Mouse (Mus musculus) heart, embryonic 16.5 days (tissue): Measurements from ENCODE around the gene Arpc2. TPM values are rescaled to one million over a fixed set of nuclear protein-coding genes. Genes with fewer than 3 reads are reported as not detected.
A peak's percentile ranks its signal among the peaks of the same experiment; 100 is the strongest.
"Not testable (repeated sequence)": the region's sequence is repeated elsewhere in the genome, so short reads cannot be mapped to it uniquely, and the experiment has no call there.

Experiments
- ATAC-seq: fragments of 200-750 bp; cut with Nextera tagmentation; replicated peaks from 2 replicates; pipeline ENCODE4 v1.8.0; 2017; ENCODE audit warnings: moderate number of reproducible peaks; ENCODE audit not compliant: insufficient read depth, low FRiP score; ENCODE audit errors: extremely low read depth
- H3K27ac ChIP-seq: fragments of 300-500 bp; sonication (generic); 2 replicates; pipeline ENCODE4 v1.5.1; 2014; ENCODE audit warnings: mild to moderate bottlenecking, low read length, control low read depth, moderate library complexity
- H3K27me3 ChIP-seq: fragments of 300-500 bp; sonication (generic); 2 replicates; pipeline ENCODE4 v1.6.1; 2014; ENCODE audit warnings: low read length, mixed read lengths; ENCODE audit not compliant: control insufficient read depth, insufficient read depth
- H3K36me3 ChIP-seq: fragments of 300-500 bp; sonication (generic); 2 replicates; pipeline ENCODE4 v1.6.1; 2014; ENCODE audit not compliant: control insufficient read depth, insufficient read depth
- H3K4me1 ChIP-seq: fragments of 300-500 bp; sonication (generic); 2 replicates; pipeline ENCODE4 v1.6.1; 2014; ENCODE audit warnings: low read length, mixed read lengths; ENCODE audit not compliant: control insufficient read depth, insufficient read depth
- H3K4me2 ChIP-seq: fragments of 300-500 bp; sonication (generic); 2 replicates; pipeline ENCODE4 v1.6.1; 2014; ENCODE audit warnings: low read depth, mild to moderate bottlenecking, control low read depth, low read length
- H3K4me3 ChIP-seq: fragments of 300-500 bp; sonication (generic); 2 replicates; pipeline ENCODE4 v1.5.1; 2014; ENCODE audit warnings: mild to moderate bottlenecking, control low read depth, low read length
- H3K9ac ChIP-seq: fragments of 300-500 bp; sonication (generic); 2 replicates; pipeline ENCODE4 v1.6.1; 2014; ENCODE audit warnings: low read length, control low read depth
- H3K9me3 ChIP-seq: fragments of 300-500 bp; sonication (generic); replicated peaks from 2 replicates; pipeline ENCODE4 v1.6.1; 2016; ENCODE audit warnings: low read length; ENCODE audit not compliant: control insufficient read depth
- WGBS: fragments of 180-500 bp; shearing (Covaris S2); extraction: QIAGEN DNeasy Blood & Tissue Kit; methylation state at CpG from one replicate; pipeline ENCODE4 v1.1.7; 2014; 5-methylcytosine and 5-hydroxymethylcytosine counted together
- polyA plus RNA-seq: library from polyadenylated mRNA; unstranded; fragments of >200 nt; fragmentation: Nextera tagmentation; extraction: Ambion mirVana; gene quantifications from 2 replicates; pipeline ENCODE4 v1.2.1, GENCODE M21; 2015

Arpc2 gene
- polyA plus RNA-seq, 1 experiment from 2014 or later: 472 TPM

GRCm38 (mm10) chr1:74283686-74284463 lies 48.0 kb downstream of the Arpc2 start:
- peaks cover 38% of the 10 kb centered on the region for H3K36me3 ChIP-seq
- no peaks in the 10 kb centered on the region for H3K27me3 ChIP-seq
- 10% methylated on average over 15 of the region's 15 CpGs for WGBS
- H3K4me1 ChIP-seq: peaks cover 40% of the 10 kb centered on the region
- H3K4me3 ChIP-seq: peak overlapping the region; percentile 92
- H3K4me2 ChIP-seq: peak overlapping the region; percentile 93
- peak overlapping the region; percentile 93 for H3K9ac ChIP-seq
- H3K9me3 ChIP-seq: no peaks in the 10 kb centered on the region
- peak overlapping the region; percentile 86 for H3K27ac ChIP-seq
- ATAC-seq: peak; percentile 31

GRCm38 (mm10) chr1:74284543-74285160 lies 48.8 kb downstream of the Arpc2 start, which contains the start of the genes Aamp and Pnkd:
Gene Aamp (minus strand): TSS chr1:74284738.
Gene Pnkd (plus strand): TSS chr1:74284930.
- H3K4me3 ChIP-seq: peak within 1 kb of the TSS; percentile 93
- H3K4me1 ChIP-seq: peaks cover 48% of the 10 kb centered on the region
- H3K27ac ChIP-seq: peak within 1 kb of the TSS; percentile 86
- peak within 1 kb of the TSS; percentile 93 for H3K4me2 ChIP-seq
- H3K9ac ChIP-seq: peak within 1 kb of the TSS; percentile 93
- H3K9me3 ChIP-seq: no peaks in the 10 kb centered on the region
- no peaks in the 10 kb centered on the region for H3K27me3 ChIP-seq
- peak; percentile 97 for ATAC-seq
- WGBS: under 1% methylated on average over 55 of the region's 56 CpGs
- peaks cover 45% of the 10 kb centered on the region for H3K36me3 ChIP-seq

DNA sequence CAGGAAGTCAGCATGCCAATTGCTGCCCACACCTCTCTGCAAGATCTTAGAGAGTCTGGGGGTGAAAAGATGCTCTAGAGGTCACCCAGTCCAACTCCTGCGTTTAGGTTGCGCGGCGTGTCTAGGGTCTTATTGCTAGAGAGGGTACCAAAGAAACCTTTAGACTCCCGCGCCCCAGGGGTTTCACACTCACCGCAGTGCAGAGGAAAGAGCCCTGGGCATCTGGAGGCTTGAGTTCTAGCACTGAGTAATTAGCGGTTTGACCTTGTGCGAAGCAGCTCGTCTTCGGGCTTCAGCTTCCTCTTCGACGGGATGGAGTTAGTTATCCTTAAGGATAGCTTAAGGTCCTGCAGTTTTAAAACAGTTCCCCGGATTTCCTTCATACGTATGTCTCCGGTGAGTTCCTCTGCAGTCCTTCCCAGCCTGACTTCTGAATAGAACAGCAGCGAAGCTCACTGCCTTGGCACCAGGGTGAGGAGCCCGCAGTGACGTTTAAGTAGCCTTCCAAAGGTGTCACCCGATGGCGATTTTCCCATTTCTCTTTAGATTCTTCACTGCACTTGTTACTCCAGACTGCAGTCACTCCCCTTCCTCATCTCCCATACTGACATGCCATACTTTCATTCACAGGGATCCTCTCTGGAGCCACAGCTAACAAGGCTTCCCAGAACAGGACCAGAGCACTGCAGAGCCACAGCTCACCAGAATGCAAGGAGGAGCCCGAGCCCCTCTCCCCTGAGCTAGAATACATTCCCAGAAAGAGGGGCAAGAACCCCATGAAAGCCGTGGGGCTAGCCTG lies 49.5 kb downstream of the Arpc2 start:
- ATAC-seq: no peak
- H3K36me3 ChIP-seq: peaks cover 39% of the 10 kb centered on the region
- H3K9ac ChIP-seq: peak overlapping the region; percentile 93
- H3K4me2 ChIP-seq: peak overlapping the region; percentile 69
- H3K9me3 ChIP-seq: no peaks in the 10 kb centered on the region
- peaks cover 55% of the 10 kb centered on the region for H3K4me1 ChIP-seq
- 3% methylated on average over 23 of the region's 23 CpGs for WGBS
- peak overlapping the region; percentile 93 for H3K4me3 ChIP-seq
- H3K27ac ChIP-seq: peak overlapping the region; percentile 79
- no peaks in the 10 kb centered on the region for H3K27me3 ChIP-seq

DNA sequence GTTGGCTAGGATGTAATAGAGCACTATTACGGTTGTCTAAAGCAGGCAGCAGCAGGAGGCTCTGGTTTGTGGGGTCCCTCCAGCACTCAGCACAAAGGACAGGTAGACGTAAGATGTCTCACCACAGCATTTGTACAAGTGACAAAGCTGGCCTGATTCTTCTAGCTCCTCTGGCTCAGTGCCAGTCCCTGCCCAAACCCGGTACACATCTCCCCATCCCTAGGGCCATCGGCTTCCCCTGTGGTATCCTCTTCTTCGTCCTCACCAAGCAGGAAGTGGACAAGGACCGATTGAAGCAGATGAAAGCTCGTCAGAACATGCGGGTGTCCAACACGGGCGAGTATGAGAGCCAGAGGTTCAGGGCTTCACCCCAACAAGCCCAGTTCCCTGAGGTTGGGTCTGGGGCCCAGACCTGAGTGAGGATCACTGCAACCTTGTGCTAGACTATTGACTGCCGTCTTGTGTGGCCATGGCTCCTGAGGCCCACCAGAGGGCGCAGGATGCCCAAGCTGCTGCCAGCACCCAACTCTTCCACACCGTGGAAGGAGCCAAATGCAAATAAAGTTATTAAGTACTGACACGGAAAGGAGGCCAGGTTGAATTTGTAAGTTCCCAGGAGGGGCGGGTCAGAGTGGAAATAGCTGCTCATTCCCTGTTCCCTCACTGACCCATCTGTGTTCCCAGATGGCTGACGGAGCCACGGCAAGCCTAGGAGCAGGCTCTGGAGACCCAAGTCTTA lies 51.2 kb downstream of the Arpc2 start:
- WGBS: 53% methylated on average over 15 of the region's 17 CpGs
- H3K27me3 ChIP-seq, H3K4me3 ChIP-seq, H3K9me3 ChIP-seq, ATAC-seq, H3K27ac ChIP-seq, H3K4me2 ChIP-seq: not testable (repeated sequence)
- Histone ChIP-seq H3K9ac (0 out of 2 replicates have a peak overlapping the region, but pooled peaks have one; percentile 12), H3K4me1 (peaks cover 69% of the 10 kb centered on the region), H3K36me3 (peaks cover 31% of the 10 kb centered on the region)

DNA sequence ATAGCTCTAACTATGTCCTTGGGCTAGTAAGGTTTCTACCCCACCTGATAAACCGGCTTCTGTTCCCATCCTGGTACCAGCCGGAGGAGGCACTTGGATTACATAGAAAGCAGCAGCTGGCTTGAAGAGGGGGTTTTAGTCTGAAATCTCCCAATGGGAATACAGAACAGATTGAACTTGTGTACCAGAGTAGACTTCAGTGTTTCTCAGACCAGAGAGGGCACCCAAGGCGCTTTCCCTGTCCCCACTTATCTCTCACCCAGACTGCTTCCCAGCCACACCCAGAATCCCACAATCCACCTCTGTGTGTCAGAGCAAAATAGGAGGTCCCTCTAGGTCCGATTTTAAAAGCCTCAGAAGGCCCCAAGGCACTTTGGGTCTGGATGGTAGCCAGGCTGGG lies 52.4 kb downstream of the Arpc2 start:
- H3K9me3 ChIP-seq: no peaks in the 10 kb centered on the region
- H3K4me1 ChIP-seq: peaks cover 70% of the 10 kb centered on the region
- WGBS: 64% methylated on average over 4 of the region's 4 CpGs

GRCm38 (mm10) chr1:74289248-74289647 lies 53.4 kb downstream of the Arpc2 start:
- H3K27ac ChIP-seq: peak overlapping the region; percentile 92
- peaks cover 26% of the 10 kb centered on the region for H3K36me3 ChIP-seq
- H3K27me3 ChIP-seq: no peaks in the 10 kb centered on the region
- H3K9me3 ChIP-seq: no peaks in the 10 kb centered on the region
- WGBS: 62% methylated on average over 9 of the region's 9 CpGs
- H3K4me3 ChIP-seq: no peak overlapping the region
- H3K4me1 ChIP-seq: peaks cover 73% of the 10 kb centered on the region
- no peak for ATAC-seq
- H3K4me2 ChIP-seq: no peak overlapping the region
- H3K9ac ChIP-seq: peak overlapping the region; percentile 22; the same call in 1 of the 2 replicates

More for the DNA sequence above, 52.4 kb downstream of the Arpc2 start:
- peaks cover 26% of the 10 kb centered on the region for H3K36me3 ChIP-seq
- ATAC-seq: no peak
- no peaks in the 10 kb centered on the region for H3K27me3 ChIP-seq
- H3K9ac ChIP-seq: no peak overlapping the region
- H3K4me3 ChIP-seq: no peak overlapping the region
- peak overlapping the region; percentile 92 for H3K27ac ChIP-seq
- H3K4me2 ChIP-seq: no peak overlapping the region

DNA sequence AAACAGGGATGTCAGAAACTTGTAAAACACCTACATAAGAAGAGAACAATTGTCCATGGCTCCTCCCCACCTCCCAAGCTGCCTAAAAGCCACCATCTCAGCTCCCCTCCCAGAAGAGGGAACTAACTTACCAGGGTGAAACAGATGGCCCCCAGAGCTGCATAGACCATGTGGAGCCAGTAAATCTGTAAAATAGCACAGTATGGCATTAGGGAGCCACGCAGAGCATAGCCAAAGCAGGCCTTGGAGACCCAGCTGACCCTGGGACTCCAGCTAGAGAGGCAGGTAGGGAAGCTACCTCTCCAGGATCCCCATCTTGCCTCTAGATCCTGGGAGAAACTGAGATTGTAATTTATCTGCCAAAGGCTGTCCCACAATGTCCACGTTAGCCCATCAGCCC lies 53.9 kb downstream of the Arpc2 start:
- H3K4me3 ChIP-seq: no peak overlapping the region
- peak overlapping the region; percentile 55 for H3K9ac ChIP-seq
- no peaks in the 10 kb centered on the region for H3K9me3 ChIP-seq
- H3K27me3 ChIP-seq: no peaks in the 10 kb centered on the region
- H3K27ac ChIP-seq: peak overlapping the region; percentile 92
- H3K36me3 ChIP-seq: peaks cover 26% of the 10 kb centered on the region
- WGBS: 51% methylated on average over 2 of the region's 2 CpGs
- H3K4me2 ChIP-seq: 0 out of 2 replicates have a peak overlapping the region, but pooled peaks have one; percentile 24
- no peak for ATAC-seq
- peaks cover 77% of the 10 kb centered on the region for H3K4me1 ChIP-seq

DNA sequence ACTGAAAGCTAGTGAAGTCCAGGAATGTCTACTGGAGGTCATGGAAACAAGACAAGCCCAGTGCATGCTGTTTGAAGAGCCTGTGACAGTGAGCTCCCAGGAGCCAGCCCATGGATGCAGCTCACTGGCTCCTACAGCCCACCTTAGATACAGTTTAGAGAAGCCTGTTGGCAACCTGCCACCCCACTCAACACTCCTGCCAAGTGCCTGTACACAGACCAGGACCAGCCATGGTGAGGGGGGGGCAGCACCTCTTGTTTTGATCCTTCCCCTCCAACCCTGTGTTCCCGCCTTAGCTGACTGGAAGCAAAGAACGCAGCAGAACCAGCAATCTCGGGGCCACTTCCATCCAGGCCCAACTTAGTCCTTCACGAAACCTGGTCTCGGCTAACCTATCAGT lies 54.3 kb downstream of the Arpc2 start:
- 40% methylated on average over 5 of the region's 5 CpGs for WGBS
- peak; percentile 85 for ATAC-seq

More for the DNA sequence above, 54.3 kb downstream of the Arpc2 start:
- Histone ChIP-seq H3K36me3 (peaks cover 26% of the 10 kb centered on the region), H3K4me2 (peak overlapping the region; percentile 24; the same call in 1 of the 2 replicates), H3K4me1 (peaks cover 81% of the 10 kb centered on the region), H3K27me3 (no peaks in the 10 kb centered on the region), H3K9ac (peak overlapping the region; percentile 38; the same call in 1 of the 2 replicates), H3K27ac (peak overlapping the region; percentile 92), H3K4me3 (no peak overlapping the region), H3K9me3 (no peaks in the 10 kb centered on the region)
